Mouse (Mus musculus): Measurements from ENCODE around the gene Map1lc3b.

Gene Map1lc3b

GRCm38 (mm10) chr8:121590203-121591177 is at the start of gene Map1lc3b:
TSS of gene Map1lc3b (plus strand) at chr8:121590361.
- DNase-seq (ENCODE audit: low spot score in 2 of 2), result peak; percentile 95

- peak in 1 of 2 experiments; percentile 57 for DNase-seq (ENCODE audit: low spot score in 2 of 2)
Measured at GRCm38 (mm10) chr8:121541862-121542261, 48.3 kb upstream of the Map1lc3b start.

- no peak for DNase-seq (ENCODE audit: low spot score in 2 of 2)
Measured at GRCm38 (mm10) chr8:121542901-121543300, 47.3 kb upstream of the Map1lc3b start.

- DNase-seq (ENCODE audit: low spot score in 2 of 2), result no peak
Measured at GRCm38 (mm10) chr8:121544276-121544785, 45.8 kb upstream of the Map1lc3b start, which contains the start of gene 1700018B08Rik. TSS of gene 1700018B08Rik (minus strand) at chr8:121544320.

- DNase-seq (ENCODE audit: low spot score in 2 of 2), result no peak
Measured at GRCm38 (mm10) chr8:121544936-121545335, 45.2 kb upstream of the Map1lc3b start.

GRCm38 (mm10) chr8:121547132-121547531 is 43.0 kb upstream of the Map1lc3b start:
- peak in 1 of 2 experiments; percentile 75 for DNase-seq (ENCODE audit: low spot score in 2 of 2)

GRCm38 (mm10) chr8:121550056-121550455 is 40.1 kb upstream of the Map1lc3b start:
- no peak for DNase-seq (ENCODE audit: low spot score in 2 of 2)

GRCm38 (mm10) chr8:121551065-121551985 is 38.8 kb upstream of the Map1lc3b start:
- DNase-seq (ENCODE audit: low spot score in 2 of 2), result no peak

- DNase-seq (ENCODE audit: low spot score in 2 of 2), result no peak
Measured at GRCm38 (mm10) chr8:121552506-121552905, 37.7 kb upstream of the Map1lc3b start.

- DNase-seq (ENCODE audit: low spot score in 2 of 2), result no peak
Measured at GRCm38 (mm10) chr8:121553831-121554475, 36.2 kb upstream of the Map1lc3b start.

- DNase-seq (ENCODE audit: low spot score in 2 of 2), result no peak
Measured at GRCm38 (mm10) chr8:121557746-121558145, 32.4 kb upstream of the Map1lc3b start.

GRCm38 (mm10) chr8:121558538-121558937 is 31.6 kb upstream of the Map1lc3b start:
- no peak for DNase-seq (ENCODE audit: low spot score in 2 of 2)

- no peak for DNase-seq (ENCODE audit: low spot score in 2 of 2)
Measured at GRCm38 (mm10) chr8:121559801-121560200, 30.4 kb upstream of the Map1lc3b start.

GRCm38 (mm10) chr8:121560432-121561100 is 29.6 kb upstream of the Map1lc3b start:
- no peak for DNase-seq (ENCODE audit: low spot score in 2 of 2)

- DNase-seq (ENCODE audit: low spot score in 2 of 2), result no peak
Measured at GRCm38 (mm10) chr8:121561636-121562345, 28.4 kb upstream of the Map1lc3b start.

GRCm38 (mm10) chr8:121562941-121563351 is 27.2 kb upstream of the Map1lc3b start:
- DNase-seq (ENCODE audit: low spot score in 2 of 2), result peak in 1 of 2 experiments; percentile 66

GRCm38 (mm10) chr8:121563701-121564100 is 26.5 kb upstream of the Map1lc3b start:
- DNase-seq (ENCODE audit: low spot score in 2 of 2), result no peak

GRCm38 (mm10) chr8:121568321-121568720 is 21.8 kb upstream of the Map1lc3b start:
- DNase-seq (ENCODE audit: low spot score in 2 of 2), result no peak

GRCm38 (mm10) chr8:121570335-121570734 is 19.8 kb upstream of the Map1lc3b start:
- DNase-seq (ENCODE audit: low spot score in 2 of 2), result no peak

- DNase-seq (ENCODE audit: low spot score in 2 of 2), result no peak
Measured at GRCm38 (mm10) chr8:121570801-121571200, 19.4 kb upstream of the Map1lc3b start.

Measured in urinary bladder, postnatal 4 days (tissue).